Mouse (Mus musculus): ENCODE data around the gene Pknox2. TPM values are rescaled to one million over a fixed set of nuclear protein-coding genes. Genes with fewer than 3 reads are reported as not detected.
A peak's percentile ranks its signal among the peaks of the same experiment; 100 is the strongest.

The Pknox2 gene
- polyA plus RNA-seq (2021): 0.09 TPM

- CTCF ChIA-PET: interaction anchor here (0.9 to 2.0 kb wide), 3 partner anchors 82 to 176 kb away, joined by 3 to 4 read pairs (median 3); no protein-coding TSS in a partner anchor
- ATAC-seq (peak; percentile 48), DNase-seq (ENCODE audit: low read depth, low spot score) (no peak)
- POLR2A ChIA-PET: no interaction called here
- TF ChIP-seq CTCF (IDR thresholded peaks at IDR 0.05): no peak
- in situ Hi-C loops (cut with MboI; ENCODE audit: low pct_unique_long_range_greater_than_20kb): no loop called here
- peaks cover 17% of the 10 kb centered on the region for H3K27me3 ChIP-seq
Observed at GRCm38 (mm10) chr9:37147359-37147685, at the start of gene Pknox2. TSS of gene Pknox2 (minus strand) at chr9:37147407.

- H3K27me3 ChIP-seq: no peaks in the 10 kb centered on the region
- no peak for TF ChIP-seq CTCF (IDR thresholded peaks at IDR 0.05)
- in situ Hi-C loops (cut with MboI; ENCODE audit: low pct_unique_long_range_greater_than_20kb): no loop called here
- no peak for ATAC-seq
- DNase-seq (ENCODE audit: low read depth, low spot score): no peak
- ChIA-PET CTCF (interaction anchor here (1.9 kb wide), 1 partner anchor 42 kb away, joined by 6 read pairs; no protein-coding TSS in a partner anchor), POLR2A (no interaction called here)
Observed at GRCm38 (mm10) chr9:37188024-37188423, 40.8 kb upstream of the Pknox2 start.

- ChIA-PET POLR2A (no interaction called here), CTCF (interaction anchor here (0.7 kb wide), 1 partner anchor 43 kb away, joined by 3 read pairs; no protein-coding TSS in a partner anchor)
- in situ Hi-C loops (cut with MboI; ENCODE audit: low pct_unique_long_range_greater_than_20kb): no loop called here
- no peak for DNase-seq (ENCODE audit: low read depth, low spot score)
- ATAC-seq: no peak
- no peak for TF ChIP-seq CTCF (IDR thresholded peaks at IDR 0.05)
- no peaks in the 10 kb centered on the region for H3K27me3 ChIP-seq
Observed at GRCm38 (mm10) chr9:37187407-37187806, 40.2 kb upstream of the Pknox2 start.

GRCm38 (mm10) chr9:37183176-37183575, 36.0 kb upstream of the Pknox2 start:
- DNase-seq (ENCODE audit: low read depth, low spot score) (no peak), ATAC-seq (no peak)
- no peak for TF ChIP-seq CTCF (IDR thresholded peaks at IDR 0.05)
- in situ Hi-C loops (cut with MboI; ENCODE audit: low pct_unique_long_range_greater_than_20kb): no loop called here
- ChIA-PET CTCF (interaction anchor here (1.0 to 2.9 kb wide), 4 partner anchors 8 to 46 kb away, joined by 3 to 13 read pairs (median 4); no protein-coding TSS in a partner anchor), POLR2A (interaction anchor here (0.6 to 0.7 kb wide), 2 partner anchors 65 to 1863 kb away, joined by 3 to 6 read pairs; no protein-coding TSS in a partner anchor)
- peaks cover 9% of the 10 kb centered on the region for H3K27me3 ChIP-seq

- DNase-seq (ENCODE audit: low read depth, low spot score): no peak
Observed at GRCm38 (mm10) chr9:37181596-37181995, 34.4 kb upstream of the Pknox2 start.

GRCm38 (mm10) chr9:37179596-37179995, 32.4 kb upstream of the Pknox2 start:
- TF ChIP-seq CTCF (IDR thresholded peaks at IDR 0.05): no peak
- H3K27me3 ChIP-seq: peaks cover 15% of the 10 kb centered on the region
- ATAC-seq (no peak), DNase-seq (ENCODE audit: low read depth, low spot score) (no peak)
- ChIA-PET POLR2A (no interaction called here), CTCF (interaction anchor here (1.6 kb wide), 1 partner anchor 17 kb away, joined by 3 read pairs; no protein-coding TSS in a partner anchor)
- in situ Hi-C loops (cut with MboI; ENCODE audit: low pct_unique_long_range_greater_than_20kb): loop anchor here (5.0 to 10.0 kb wide), 2 partner anchors 48 to 135 kb away; no protein-coding TSS in a partner anchor

More at GRCm38 (mm10) chr9:37181596-37181995, 34.4 kb upstream of the Pknox2 start:
- ChIA-PET POLR2A (no interaction called here), CTCF (interaction anchor here (0.7 kb wide), 1 partner anchor 49 kb away, joined by 4 read pairs; no protein-coding TSS in a partner anchor)
- no peak for TF ChIP-seq CTCF (IDR thresholded peaks at IDR 0.05)
- peaks cover 9% of the 10 kb centered on the region for H3K27me3 ChIP-seq
- no peak for ATAC-seq
- in situ Hi-C loops (cut with MboI; ENCODE audit: low pct_unique_long_range_greater_than_20kb): no loop called here

- in situ Hi-C loops (cut with MboI; ENCODE audit: low pct_unique_long_range_greater_than_20kb): loop anchor here (5.0 to 10.0 kb wide), 2 partner anchors 48 to 136 kb away; no protein-coding TSS in a partner anchor
- ChIA-PET CTCF (interaction anchor here (0.7 to 2.0 kb wide), 4 partner anchors 18 to 150 kb away, joined by 3 to 7 read pairs (median 4); no protein-coding TSS in a partner anchor), POLR2A (no interaction called here)
- no peak for TF ChIP-seq CTCF (IDR thresholded peaks at IDR 0.05)
- DNase-seq (ENCODE audit: low read depth, low spot score): no peak
- ATAC-seq: no peak
- peaks cover 15% of the 10 kb centered on the region for H3K27me3 ChIP-seq
Observed at GRCm38 (mm10) chr9:37178911-37179310, 31.7 kb upstream of the Pknox2 start.

- ChIA-PET CTCF (interaction anchor here (1.4 to 2.0 kb wide), 3 partner anchors 51 to 92 kb away, joined by 3 to 7 read pairs (median 4); no protein-coding TSS in a partner anchor), POLR2A (no interaction called here)
- in situ Hi-C loops (cut with MboI; ENCODE audit: low pct_unique_long_range_greater_than_20kb): loop anchor here (5.0 to 10.0 kb wide), 2 partner anchors 50 to 137 kb away; no protein-coding TSS in a partner anchor
- H3K27me3 ChIP-seq: peaks cover 15% of the 10 kb centered on the region
- no peak for ATAC-seq
- no peak for DNase-seq (ENCODE audit: low read depth, low spot score)
- TF ChIP-seq CTCF (IDR thresholded peaks at IDR 0.05): no peak
Observed at GRCm38 (mm10) chr9:37177551-37177950, 30.3 kb upstream of the Pknox2 start.

- no peak for ATAC-seq
- peak; percentile 94 for TF ChIP-seq CTCF (IDR thresholded peaks at IDR 0.05)
- DNase-seq (ENCODE audit: low read depth, low spot score): no peak
- in situ Hi-C loops (cut with MboI; ENCODE audit: low pct_unique_long_range_greater_than_20kb): loop anchor here (5.0 to 10.0 kb wide), 2 partner anchors 50 to 138 kb away; no protein-coding TSS in a partner anchor
- ChIA-PET CTCF (interaction anchor here (1.4 to 2.0 kb wide), 3 partner anchors 52 to 91 kb away, joined by 3 to 7 read pairs (median 4); no protein-coding TSS in a partner anchor), POLR2A (no interaction called here)
- H3K27me3 ChIP-seq: peaks cover 15% of the 10 kb centered on the region
Observed at GRCm38 (mm10) chr9:37177107-37177506, 29.9 kb upstream of the Pknox2 start.

GRCm38 (mm10) chr9:37176002-37176401, 28.8 kb upstream of the Pknox2 start:
- POLR2A ChIA-PET: no interaction called here
- CTCF ChIA-PET: interaction anchor here (0.7 to 1.3 kb wide), 3 partner anchors 8 to 205 kb away, joined by 3 to 5 read pairs (median 5); no protein-coding TSS in a partner anchor
- no peak for TF ChIP-seq CTCF (IDR thresholded peaks at IDR 0.05)
- ATAC-seq: no peak
- no peak for DNase-seq (ENCODE audit: low read depth, low spot score)
- in situ Hi-C loops (cut with MboI; ENCODE audit: low pct_unique_long_range_greater_than_20kb): loop anchor here (5.0 to 10.0 kb wide), 2 partner anchors 51 to 139 kb away; no protein-coding TSS in a partner anchor
- H3K27me3 ChIP-seq: peaks cover 5% of the 10 kb centered on the region

- DNase-seq (ENCODE audit: low read depth, low spot score) (no peak), ATAC-seq (no peak)
- H3K27me3 ChIP-seq: peaks cover 19% of the 10 kb centered on the region
- ChIA-PET CTCF (interaction anchor here (1.7 to 2.0 kb wide), 2 partner anchors 57 to 151 kb away, joined by 3 to 8 read pairs; no protein-coding TSS in a partner anchor), POLR2A (no interaction called here)
- TF ChIP-seq CTCF (IDR thresholded peaks at IDR 0.05): no peak
- in situ Hi-C loops (cut with MboI; ENCODE audit: low pct_unique_long_range_greater_than_20kb): loop anchor here (10.0 kb wide), 1 partner anchor 141 kb away; no protein-coding TSS in a partner anchor
Observed at GRCm38 (mm10) chr9:37173376-37173775, 26.2 kb upstream of the Pknox2 start.
